Mouse (Mus musculus): ENCODE measurements around the gene Itga2b.

Gene Itga2b

DNA sequence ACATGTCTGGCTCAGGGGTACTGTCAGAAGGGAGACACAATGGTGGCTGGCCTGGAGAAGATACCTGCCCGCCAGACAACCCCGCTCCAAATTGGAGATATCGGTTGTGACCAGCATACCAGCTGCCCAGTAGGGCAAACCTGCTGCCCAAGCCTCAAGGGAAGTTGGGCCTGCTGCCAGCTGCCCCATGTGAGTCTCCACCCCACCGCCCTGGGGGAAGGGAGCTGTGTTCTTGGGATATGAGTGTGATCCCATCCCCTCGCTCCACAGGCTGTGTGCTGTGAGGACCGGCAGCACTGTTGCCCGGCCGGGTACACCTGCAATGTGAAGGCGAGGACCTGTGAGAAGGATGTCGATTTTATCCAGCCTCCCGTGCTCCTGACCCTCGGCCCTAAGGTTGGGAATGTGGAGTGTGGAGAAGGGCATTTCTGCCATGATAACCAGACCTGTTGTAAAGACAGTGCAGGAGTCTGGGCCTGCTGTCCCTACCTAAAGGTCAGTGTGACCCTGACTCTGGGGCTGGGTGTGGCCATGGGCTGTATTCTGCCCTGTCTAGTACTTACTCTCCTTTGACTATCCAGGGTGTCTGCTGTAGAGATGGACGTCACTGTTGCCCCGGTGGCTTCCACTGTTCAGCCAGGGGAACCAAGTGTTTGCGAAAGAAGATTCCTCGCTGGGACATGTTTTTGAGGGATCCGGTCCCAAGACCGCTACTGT lies 34.0 kb downstream of the Itga2b start:
- no peak for DNase-seq

DNA sequence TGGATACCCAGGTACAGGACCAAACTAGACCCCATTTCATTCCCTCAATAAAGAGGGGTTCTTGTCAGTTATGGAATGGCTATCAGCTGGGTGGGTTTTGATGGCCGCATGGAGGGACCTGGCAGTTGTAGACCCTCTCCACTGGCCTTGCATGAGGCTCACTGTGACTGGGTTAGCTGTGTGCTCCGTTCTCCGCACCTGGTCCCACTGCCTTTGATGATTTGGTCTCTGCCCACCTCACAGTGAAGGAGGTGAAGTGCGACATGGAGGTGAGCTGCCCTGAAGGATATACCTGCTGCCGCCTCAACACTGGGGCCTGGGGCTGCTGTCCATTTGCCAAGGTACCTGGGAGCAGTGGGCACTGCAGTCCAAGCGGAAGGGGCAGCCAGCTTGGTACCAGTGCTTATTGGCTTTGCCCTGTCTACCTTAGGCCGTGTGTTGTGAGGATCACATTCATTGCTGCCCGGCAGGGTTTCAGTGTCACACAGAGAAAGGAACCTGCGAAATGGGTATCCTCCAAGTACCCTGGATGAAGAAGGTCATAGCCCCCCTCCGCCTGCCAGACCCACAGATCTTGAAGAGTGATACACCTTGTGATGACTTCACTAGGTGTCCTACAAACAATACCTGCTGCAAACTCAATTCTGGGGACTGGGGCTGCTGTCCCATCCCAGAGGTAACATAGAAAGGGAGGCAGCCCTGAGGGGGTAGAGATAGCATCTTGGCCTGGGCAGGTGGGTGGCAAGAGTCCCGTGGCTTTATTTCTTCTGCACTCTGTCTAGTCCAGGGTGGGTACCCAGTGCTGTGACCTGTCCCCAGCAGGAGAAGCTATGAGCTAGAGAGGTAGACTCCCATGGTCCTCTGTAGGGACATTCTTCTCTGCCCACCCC lies 34.9 kb downstream of the Itga2b start:
- DNase-seq, result no peak

DNA sequence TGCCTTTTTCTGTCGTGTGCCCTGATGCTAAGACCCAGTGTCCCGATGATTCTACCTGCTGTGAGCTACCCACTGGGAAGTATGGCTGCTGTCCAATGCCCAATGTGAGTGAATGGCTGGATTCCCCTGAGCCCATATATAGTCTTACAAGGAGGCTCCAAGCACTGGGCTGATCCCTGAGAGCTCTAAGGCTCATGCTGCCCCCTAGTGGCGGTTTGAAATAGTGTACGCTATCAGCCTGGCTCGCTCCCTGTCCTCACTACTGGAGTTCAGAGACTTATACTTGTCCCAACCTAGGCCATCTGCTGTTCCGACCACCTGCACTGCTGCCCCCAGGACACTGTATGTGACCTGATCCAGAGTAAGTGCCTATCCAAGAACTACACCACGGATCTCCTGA lies 35.5 kb downstream of the Itga2b start:
- peak; percentile 87 for DNase-seq

DNA sequence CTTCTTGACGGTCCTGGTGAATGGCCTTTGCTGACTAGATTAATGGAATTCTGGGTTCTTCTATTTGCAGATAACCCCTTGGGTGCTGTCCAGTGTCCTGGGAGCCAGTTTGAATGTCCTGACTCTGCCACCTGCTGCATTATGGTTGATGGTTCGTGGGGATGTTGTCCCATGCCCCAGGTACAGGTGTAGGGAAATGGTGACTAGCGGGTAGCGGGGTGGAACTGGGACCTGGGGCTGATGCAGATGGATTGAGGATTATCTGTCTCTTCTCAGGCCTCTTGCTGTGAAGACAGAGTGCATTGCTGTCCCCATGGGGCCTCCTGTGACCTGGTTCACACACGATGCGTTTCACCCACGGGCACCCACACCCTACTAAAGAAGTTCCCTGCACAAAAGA lies 36.1 kb downstream of the Itga2b start:
- no peak for DNase-seq

GRCm38 (mm10) chr11:102432896-102433295 lies 37.0 kb downstream of the Itga2b start:
- no peak for DNase-seq

DNA sequence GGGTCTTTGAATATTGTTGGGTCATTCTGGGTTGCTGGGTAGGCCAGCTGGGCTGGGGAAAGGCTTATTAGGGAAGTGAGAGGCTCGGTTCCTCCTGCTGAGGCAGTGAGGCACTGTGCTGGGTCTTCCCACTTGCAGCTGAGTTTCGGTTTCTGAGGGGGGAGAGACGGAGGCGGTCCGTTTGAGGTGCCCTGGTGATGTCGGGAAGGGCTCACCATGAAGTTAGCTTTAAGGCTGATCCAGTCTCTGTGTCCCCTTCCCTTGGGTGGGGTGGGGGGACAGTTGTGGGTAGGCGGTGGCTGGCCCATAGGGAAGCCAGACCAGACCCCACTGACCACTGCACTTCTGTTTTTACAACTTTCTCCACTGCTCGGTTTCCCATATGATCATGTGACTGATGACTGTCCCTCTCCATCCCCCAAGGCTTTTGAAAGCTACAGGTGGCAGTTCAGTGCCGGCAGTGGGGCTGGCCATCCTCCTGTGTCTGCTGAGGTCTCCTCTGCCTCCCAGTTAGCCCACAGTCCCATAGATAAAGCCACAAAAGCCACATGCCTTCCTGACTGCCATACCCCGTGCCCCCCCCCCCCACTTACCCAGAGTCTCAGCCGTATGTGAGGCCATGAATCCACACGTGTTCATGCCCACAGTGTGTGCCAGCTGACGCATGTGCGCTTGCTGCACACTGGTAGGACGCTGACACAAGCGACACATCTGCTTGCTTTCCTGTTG lies 37.6 kb downstream of the Itga2b start:
- DNase-seq, result no peak

DNA sequence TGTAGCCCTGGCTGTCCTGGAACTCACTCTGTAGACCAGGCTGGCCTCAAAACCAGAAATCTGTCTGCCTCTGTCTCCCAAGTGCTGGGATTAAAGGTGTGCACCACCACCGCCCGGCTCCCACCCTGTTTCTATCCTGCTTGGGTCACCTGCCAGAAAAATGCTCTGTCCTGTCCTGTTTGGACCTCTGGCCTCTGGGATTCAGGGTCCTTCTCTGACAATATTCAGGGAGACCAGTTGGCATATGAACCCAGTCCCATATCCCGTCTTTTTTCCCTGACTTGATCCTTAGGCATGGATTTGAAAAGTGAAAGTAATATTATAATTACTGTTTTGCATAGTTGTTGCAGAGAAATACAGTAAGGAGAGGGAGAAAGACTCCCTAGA lies 38.2 kb downstream of the Itga2b start:
- no peak for DNase-seq

DNA sequence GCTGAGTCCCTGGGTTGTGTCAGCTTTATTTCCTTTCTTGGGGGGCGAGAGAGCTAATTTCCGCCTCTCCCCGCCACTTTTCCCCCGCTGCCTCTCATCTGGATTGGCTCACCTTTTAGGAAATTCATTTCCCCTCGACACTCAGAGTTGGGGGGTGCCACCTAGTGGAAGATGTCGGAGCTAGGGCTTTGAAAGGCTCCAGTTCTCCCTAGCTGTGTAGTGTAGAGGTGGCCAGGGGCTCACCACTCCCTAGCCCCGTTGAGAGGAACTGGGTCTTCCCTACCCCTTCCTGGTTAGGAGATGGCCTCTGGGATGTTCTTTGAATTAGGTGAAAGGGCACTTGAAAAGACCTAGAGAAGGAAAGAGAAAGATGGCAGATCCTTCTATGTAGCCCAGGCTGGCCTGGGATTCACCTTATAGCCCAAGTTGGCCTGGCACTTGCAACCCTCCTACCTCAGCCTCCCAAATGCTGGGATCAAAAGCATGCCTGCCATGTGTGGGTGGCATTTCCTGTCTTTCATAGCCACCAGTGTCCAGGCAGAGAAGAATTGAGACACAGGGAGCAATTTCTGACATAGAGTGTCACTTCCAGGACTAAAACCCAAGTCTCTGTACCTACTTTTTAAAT lies 38.8 kb downstream of the Itga2b start:
- peak; percentile 83 for DNase-seq

GRCm38 (mm10) chr11:102430121-102431017 lies 39.6 kb downstream of the Itga2b start, which contains the start of gene Grn:
Gene Grn (plus strand): TSS chr11:102430315.
- DNase-seq, result peak; percentile 88

DNA sequence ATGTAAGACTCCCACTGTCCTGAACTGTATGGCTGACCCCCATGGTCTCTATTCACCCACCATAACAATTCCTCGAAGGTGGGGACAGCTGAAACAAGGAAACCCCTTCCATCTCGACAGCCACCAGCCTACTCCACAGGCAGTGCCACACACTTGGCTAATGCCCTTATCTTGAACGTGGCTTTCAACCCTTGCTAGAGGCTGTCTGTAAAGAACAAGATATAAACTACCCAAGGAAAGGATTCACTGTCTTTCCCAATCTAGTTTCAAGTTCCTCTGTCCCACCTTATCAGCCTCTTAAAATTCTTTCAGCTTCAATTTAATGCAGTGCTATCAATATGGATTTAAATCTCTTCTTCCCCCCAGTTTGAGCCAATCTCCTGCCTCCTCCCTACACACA lies 40.4 kb downstream of the Itga2b start:
- no peak for DNase-seq

DNA sequence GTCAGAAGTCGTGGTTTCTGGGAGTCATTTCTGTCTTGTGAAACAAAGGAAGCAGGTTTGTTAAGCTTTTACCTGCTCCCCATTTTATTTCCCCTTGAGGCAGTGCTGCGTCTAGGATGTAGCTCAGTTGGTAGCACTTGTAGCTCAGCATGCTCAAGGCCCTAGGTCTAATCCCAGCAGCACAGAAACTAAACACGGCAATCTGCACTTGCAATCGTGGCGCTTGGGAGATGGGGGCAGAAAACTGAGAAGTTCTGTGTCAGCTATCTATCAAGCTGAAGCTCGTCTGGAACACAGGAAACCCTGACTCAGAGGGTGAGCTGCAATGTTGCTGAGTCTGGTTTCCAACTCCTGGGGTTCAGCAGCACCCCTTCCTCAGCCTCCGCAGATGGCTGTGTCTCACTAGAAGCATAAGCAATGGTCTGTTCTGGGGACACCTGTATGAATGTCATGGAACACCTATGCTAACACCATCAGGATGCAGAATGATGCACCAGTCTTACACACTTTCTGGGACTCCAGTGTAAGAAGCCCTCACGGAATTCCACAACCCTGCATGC lies 40.9 kb downstream of the Itga2b start:
- DNase-seq, result no peak

DNA sequence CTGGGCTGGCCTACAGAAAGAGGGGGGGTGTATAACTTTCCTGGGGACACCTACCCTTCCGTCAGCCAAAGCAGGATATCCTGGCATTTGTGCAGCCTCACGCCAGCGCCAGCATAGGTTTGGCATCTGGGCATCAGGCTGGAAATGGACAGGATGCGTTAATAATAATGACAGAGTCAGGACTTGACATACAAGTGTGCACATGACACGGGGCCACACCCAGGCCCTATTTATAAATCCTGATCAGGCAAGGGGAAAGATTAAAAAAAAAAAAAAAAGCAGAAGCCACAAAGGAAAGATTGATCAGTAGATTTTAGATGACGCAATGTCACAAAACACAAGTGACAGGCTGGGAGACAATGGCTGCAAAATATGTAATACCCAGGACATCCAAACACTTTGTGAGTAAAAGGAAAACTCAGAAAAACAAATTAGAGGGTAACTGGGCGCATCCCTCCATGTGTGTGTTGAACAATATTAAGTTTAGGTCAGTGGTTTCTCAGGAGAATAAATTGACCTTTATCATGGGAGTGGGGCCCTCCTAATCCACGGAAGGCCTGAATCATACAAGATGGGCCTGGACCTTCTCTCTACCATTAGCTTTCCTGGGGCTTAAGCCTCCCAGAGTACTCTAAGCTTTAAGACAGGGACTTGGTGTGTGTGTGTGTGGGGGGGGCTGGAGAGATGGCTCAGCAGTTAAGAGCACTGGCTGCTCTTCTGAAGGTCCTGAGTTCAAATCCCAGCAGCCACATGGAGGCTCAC lies 44.2 kb downstream of the Itga2b start:
- DNase-seq, result no peak

GRCm38 (mm10) chr11:102424666-102425065 lies 45.3 kb downstream of the Itga2b start:
- DNase-seq, result no peak

DNA sequence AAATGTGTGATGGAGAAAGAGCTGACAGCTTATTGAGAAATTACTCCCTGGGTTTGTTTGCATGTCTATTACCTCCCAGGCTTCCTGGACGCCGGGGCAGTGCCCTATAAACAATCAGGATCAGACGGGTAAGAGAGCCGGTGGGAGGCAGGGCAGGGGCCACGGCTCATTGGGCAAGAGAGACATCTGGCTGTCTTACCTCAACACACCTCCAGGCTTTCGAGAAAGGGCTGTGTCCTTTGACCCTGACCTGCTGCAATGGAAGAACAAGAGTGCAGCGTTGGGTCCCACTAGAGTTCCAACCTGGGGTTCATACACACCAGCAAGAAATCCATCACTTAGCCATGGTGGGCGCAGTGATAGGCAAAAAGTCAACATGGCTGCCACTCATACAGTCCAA lies 48.4 kb downstream of the Itga2b start:
- DNase-seq, result no peak

DNA sequence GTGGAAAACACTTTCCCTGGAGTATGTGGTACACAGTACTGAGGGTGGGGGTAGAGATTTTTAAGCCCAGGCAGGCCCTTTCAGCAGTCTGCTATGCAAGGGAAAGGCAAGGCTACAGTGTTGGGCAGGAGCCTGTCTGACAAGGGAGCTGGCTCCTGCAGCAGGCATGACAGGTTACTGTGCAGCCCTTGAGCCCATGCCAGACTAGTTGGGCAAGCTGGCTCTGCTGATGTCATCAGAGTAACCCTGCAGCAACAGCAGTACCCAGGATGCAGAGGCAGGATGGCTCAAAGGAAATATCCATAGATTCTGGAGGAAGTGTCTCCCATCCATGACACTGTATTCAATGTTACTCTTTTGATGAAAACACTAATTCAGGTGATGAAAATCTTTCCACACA lies 51.0 kb downstream of the Itga2b start:
- DNase-seq, result no peak

DNA sequence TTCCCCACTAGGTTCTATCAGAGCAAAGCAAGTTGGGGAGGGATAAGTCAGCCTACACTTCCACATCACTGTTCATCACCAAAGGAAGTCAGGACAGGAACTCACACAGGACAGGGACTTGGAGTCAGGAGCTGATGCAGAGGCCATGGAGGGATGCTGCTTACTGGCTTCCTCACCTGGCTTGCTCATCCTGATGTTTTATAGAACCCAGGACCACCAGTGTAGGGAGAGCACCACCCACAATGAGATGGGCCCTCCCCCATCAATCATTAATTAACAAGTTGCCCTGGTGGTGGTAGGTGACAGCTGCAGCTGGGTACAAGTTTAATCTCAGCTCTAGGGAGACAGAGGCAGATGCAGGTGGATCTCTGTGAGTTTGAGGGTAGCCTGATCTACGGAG lies 52.8 kb downstream of the Itga2b start:
- DNase-seq, result no peak

GRCm38 (mm10) chr11:102415034-102415802 lies 54.7 kb downstream of the Itga2b start:
- no peak for DNase-seq

DNA sequence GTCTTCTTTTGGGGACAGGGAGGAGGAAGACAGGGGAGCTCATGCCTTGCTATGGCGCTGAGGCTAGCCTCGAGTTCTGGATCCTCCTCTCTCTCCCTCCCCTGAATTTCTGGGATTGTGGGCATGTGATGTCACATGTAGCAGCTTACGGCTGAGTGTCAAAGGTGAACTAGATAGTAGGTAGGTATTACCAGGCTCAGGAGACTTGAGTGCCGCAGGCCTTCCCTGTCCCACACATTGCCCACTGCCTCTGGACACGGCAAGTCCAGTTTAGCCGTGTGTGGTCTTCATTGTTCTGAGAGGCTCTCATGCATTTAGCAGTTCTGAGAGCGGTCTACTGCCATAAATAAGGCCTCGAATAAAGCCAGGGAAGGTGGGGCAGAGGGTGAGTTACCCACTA lies 56.9 kb downstream of the Itga2b start:
- DNase-seq, result no peak

GRCm38 (mm10) chr11:102411704-102412103 lies 58.2 kb downstream of the Itga2b start:
- DNase-seq, result peak; percentile 95

DNA sequence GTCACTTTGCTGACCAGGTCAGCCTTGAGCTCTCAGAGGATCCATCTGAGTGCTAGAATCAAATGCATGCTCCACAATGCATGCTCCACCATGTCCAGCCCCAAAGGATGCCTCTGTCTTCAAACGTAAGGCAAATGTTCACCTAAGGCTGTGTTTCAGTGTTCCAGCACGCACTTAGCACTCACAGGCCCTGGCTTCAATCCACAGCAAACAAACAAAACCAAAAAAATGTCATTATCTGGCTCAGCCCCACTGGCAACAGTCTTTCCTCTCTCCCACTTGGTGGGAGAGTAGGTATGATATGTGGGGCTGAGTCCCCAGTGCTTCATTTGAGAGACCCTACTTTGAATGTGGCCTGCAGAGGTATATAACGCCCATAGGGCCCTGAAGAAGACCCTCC lies 58.9 kb downstream of the Itga2b start:
- DNase-seq, result no peak
